Mouse (Mus musculus) midbrain, embryonic 11.5 days (tissue): Measurements from ENCODE around the gene Wdr95. TPM values are rescaled to one million over a fixed set of nuclear protein-coding genes. Genes with fewer than 3 reads are reported as not detected.

Experiments used
- ATAC-seq: fragments of 200-750 bp; cut with Nextera tagmentation; 2 replicates; pipeline ENCODE4 v1.8.0; 2017; ENCODE audit warnings: moderate TSS enrichment, moderate library complexity; ENCODE audit not compliant: low FRiP score
- DNase-seq: peaks from one replicate; pipeline ENCODE4 v3.0.0; 2015; ENCODE audit warnings: low spot score; ENCODE audit errors: missing footprints
- H3K27ac ChIP-seq: fragments of 300-500 bp; sonication (generic); 2 replicates; pipeline ENCODE4 v1.5.1; 2014; ENCODE audit warnings: low read depth, low read length
- H3K27me3 ChIP-seq: fragments of 300-500 bp; sonication (generic); 2 replicates; pipeline ENCODE4 v1.6.1; 2014; ENCODE audit warnings: mild to moderate bottlenecking, low read length, moderate library complexity, mixed read lengths; ENCODE audit not compliant: control insufficient read depth, insufficient read depth
- H3K36me3 ChIP-seq: fragments of 300-500 bp; sonication (generic); 2 replicates; pipeline ENCODE4 v1.6.1; 2014; ENCODE audit warnings: mild to moderate bottlenecking, low read length, moderate library complexity, mixed read lengths; ENCODE audit not compliant: control insufficient read depth, insufficient read depth
- H3K4me1 ChIP-seq: fragments of 300-500 bp; sonication (generic); 2 replicates; pipeline ENCODE4 v1.6.1; 2014; ENCODE audit warnings: low read length; ENCODE audit not compliant: control insufficient read depth, insufficient read depth
- H3K4me2 ChIP-seq: fragments of 300-500 bp; sonication (generic); 2 replicates; pipeline ENCODE4 v1.6.1; 2014; ENCODE audit warnings: mild to moderate bottlenecking, moderate library complexity
- H3K4me3 ChIP-seq: fragments of 300-500 bp; sonication (generic); 2 replicates; pipeline ENCODE4 v1.5.1; 2014; ENCODE audit warnings: low read depth, low read length
- H3K9ac ChIP-seq: fragments of 300-500 bp; sonication (generic); 2 replicates; pipeline ENCODE4 v1.6.1; 2014; ENCODE audit warnings: low read length
- H3K9me3 ChIP-seq: fragments of 300-500 bp; sonication (generic); 2 replicates; pipeline ENCODE4 v1.6.1; 2016; ENCODE audit warnings: low read length; ENCODE audit not compliant: control insufficient read depth
- WGBS: fragments of 180-500 bp; shearing (Covaris S2); extraction: QIAGEN DNeasy Blood & Tissue Kit; methylation state at CpG from one replicate; pipeline ENCODE4 v1.1.7; 2014; 5-methylcytosine and 5-hydroxymethylcytosine counted together
- polyA plus RNA-seq: library from polyadenylated mRNA; unstranded; fragments of >200 nt; fragmentation: Nextera tagmentation; extraction: Ambion mirVana; gene quantifications from 2 replicates; pipeline ENCODE4 v1.2.1, GENCODE M21; 2014

Wdr95 gene
- polyA plus RNA-seq, 1 experiment from 2014 or later, result 0.08 TPM

GRCm38 (mm10) chr5:149512695-149513094, 15.8 kb upstream of the Wdr95 start:
- 31% methylated on average over 3 of the region's 3 CpGs for WGBS
- H3K9ac ChIP-seq, result no peak overlapping the region
- no peak for DNase-seq
- H3K27ac ChIP-seq, result no peak overlapping the region
- no peaks in the 10 kb centered on the region for H3K9me3 ChIP-seq
- no peaks in the 10 kb centered on the region; the same call in 1 of the 2 replicates for H3K27me3 ChIP-seq
- H3K4me2 ChIP-seq, result no peak overlapping the region
- peaks cover 14% of the 10 kb centered on the region for H3K4me1 ChIP-seq
- H3K4me3 ChIP-seq, result no peak overlapping the region
- ATAC-seq, result no peak
- no peaks in the 10 kb centered on the region for H3K36me3 ChIP-seq

GRCm38 (mm10) chr5:149513438-149514086, 14.9 kb upstream of the Wdr95 start:
- no peaks in the 10 kb centered on the region; the same call in 1 of the 2 replicates for H3K27me3 ChIP-seq
- no peak overlapping the region for H3K4me3 ChIP-seq

GRCm38 (mm10) chr5:149514087-149514671, 14.3 kb upstream of the Wdr95 start:
- peak; percentile 76 for ATAC-seq
- Histone ChIP-seq H3K36me3 (no peaks in the 10 kb centered on the region), H3K4me2 (0 out of 2 replicates have a peak overlapping the region, but pooled peaks have one; percentile 3), H3K27me3 (no peaks in the 10 kb centered on the region; the same call in 1 of the 2 replicates), H3K9me3 (no peaks in the 10 kb centered on the region), H3K4me3 (no peak overlapping the region), H3K4me1 (peaks cover 14% of the 10 kb centered on the region), H3K9ac (no peak overlapping the region), H3K27ac (peak overlapping the region; percentile 49; the same call in 1 of the 2 replicates)
- WGBS, result 32% methylated on average over 14 of the region's 14 CpGs
- DNase-seq, result peak; percentile 94

More at GRCm38 (mm10) chr5:149513438-149514086, 14.9 kb upstream of the Wdr95 start:
- Histone ChIP-seq H3K4me2 (no peak overlapping the region), H3K4me1 (peaks cover 14% of the 10 kb centered on the region), H3K9ac (no peak overlapping the region), H3K36me3 (no peaks in the 10 kb centered on the region), H3K9me3 (no peaks in the 10 kb centered on the region), H3K27ac (peak overlapping the region; percentile 49; the same call in 1 of the 2 replicates)
- DNase-seq, result no peak
- ATAC-seq, result peak; percentile 23; the same call in 1 of the 2 replicates
- 47% methylated on average over 9 of the region's 9 CpGs for WGBS

- Histone ChIP-seq H3K27ac (0 out of 2 replicates have a peak overlapping the region, but pooled peaks have one; percentile 3), H3K4me2 (no peak overlapping the region)
- 66% methylated on average over 3 of the region's 3 CpGs for WGBS
Observed at GRCm38 (mm10) chr5:149514890-149515289, 13.6 kb upstream of the Wdr95 start.

GRCm38 (mm10) chr5:149517116-149517515, 11.4 kb upstream of the Wdr95 start:
- ATAC-seq (no peak), DNase-seq (no peak)
- 86% methylated on average over 6 of the region's 6 CpGs for WGBS
- H3K9ac ChIP-seq, result no peak overlapping the region
- no peaks in the 10 kb centered on the region for H3K27me3 ChIP-seq
- H3K4me1 ChIP-seq, result peaks cover 14% of the 10 kb centered on the region
- no peak overlapping the region for H3K4me3 ChIP-seq
- no peak overlapping the region for H3K4me2 ChIP-seq
- no peaks in the 10 kb centered on the region for H3K9me3 ChIP-seq
- no peak overlapping the region for H3K27ac ChIP-seq
- H3K36me3 ChIP-seq, result no peaks in the 10 kb centered on the region

More at GRCm38 (mm10) chr5:149514890-149515289, 13.6 kb upstream of the Wdr95 start:
- no peak overlapping the region for H3K4me3 ChIP-seq
- peaks cover 14% of the 10 kb centered on the region for H3K4me1 ChIP-seq
- DNase-seq (no peak), ATAC-seq (no peak)
- no peaks in the 10 kb centered on the region for H3K36me3 ChIP-seq
- H3K27me3 ChIP-seq, result no peaks in the 10 kb centered on the region; the same call in 1 of the 2 replicates
- H3K9me3 ChIP-seq, result no peaks in the 10 kb centered on the region
- H3K9ac ChIP-seq, result no peak overlapping the region

- H3K4me1 ChIP-seq, result peaks cover 12% of the 10 kb centered on the region
- H3K27me3 ChIP-seq, result no peaks in the 10 kb centered on the region
- H3K4me3 ChIP-seq, result no peak overlapping the region
- no peak for ATAC-seq
- no peaks in the 10 kb centered on the region for H3K36me3 ChIP-seq
- no peak overlapping the region for H3K27ac ChIP-seq
- DNase-seq, result no peak
- no peak overlapping the region for H3K4me2 ChIP-seq
- H3K9me3 ChIP-seq, result no peaks in the 10 kb centered on the region
- H3K9ac ChIP-seq, result no peak overlapping the region
- WGBS, result 86% methylated on average over 5 of the region's 5 CpGs
Observed at GRCm38 (mm10) chr5:149520806-149521205, 7.7 kb upstream of the Wdr95 start.

- H3K4me3 ChIP-seq, result no peak overlapping the region
- no peak for ATAC-seq
- no peaks in the 10 kb centered on the region for H3K36me3 ChIP-seq
- H3K27ac ChIP-seq, result no peak overlapping the region; the same call in 1 of the 2 replicates
- 83% methylated on average over 6 of the region's 6 CpGs for WGBS
- DNase-seq, result peak; percentile 84
- H3K4me2 ChIP-seq, result no peak overlapping the region
- no peaks in the 10 kb centered on the region for H3K9me3 ChIP-seq
- peak overlapping the region; percentile 1; the same call in 1 of the 2 replicates for H3K9ac ChIP-seq
- peaks cover 25% of the 10 kb centered on the region for H3K4me1 ChIP-seq
- no peaks in the 10 kb centered on the region for H3K27me3 ChIP-seq
Observed at GRCm38 (mm10) chr5:149523856-149524241, 4.6 kb upstream of the Wdr95 start.

GRCm38 (mm10) chr5:149524242-149524858, 4.1 kb upstream of the Wdr95 start:
- 31% methylated on average over 16 of the region's 16 CpGs for WGBS
- H3K9me3 ChIP-seq, result no peaks in the 10 kb centered on the region
- H3K4me1 ChIP-seq, result peaks cover 25% of the 10 kb centered on the region
- ATAC-seq (peak; percentile 74), DNase-seq (peak; percentile 98)
- H3K4me3 ChIP-seq, result no peak overlapping the region
- peak overlapping the region; percentile 1; the same call in 1 of the 2 replicates for H3K9ac ChIP-seq
- no peaks in the 10 kb centered on the region for H3K27me3 ChIP-seq
- peak overlapping the region; percentile 35 for H3K4me2 ChIP-seq
- no peak overlapping the region for H3K27ac ChIP-seq
- no peaks in the 10 kb centered on the region for H3K36me3 ChIP-seq
